Mouse (Mus musculus): Measurements from ENCODE around the gene Fsd1. TPM values are rescaled to one million over a fixed set of nuclear protein-coding genes. Genes with fewer than 3 reads are reported as not detected.

The Fsd1 gene
- total and polyA plus RNA-seq, 3 experiments = 0.21 TPM; not detected in 2

DNA sequence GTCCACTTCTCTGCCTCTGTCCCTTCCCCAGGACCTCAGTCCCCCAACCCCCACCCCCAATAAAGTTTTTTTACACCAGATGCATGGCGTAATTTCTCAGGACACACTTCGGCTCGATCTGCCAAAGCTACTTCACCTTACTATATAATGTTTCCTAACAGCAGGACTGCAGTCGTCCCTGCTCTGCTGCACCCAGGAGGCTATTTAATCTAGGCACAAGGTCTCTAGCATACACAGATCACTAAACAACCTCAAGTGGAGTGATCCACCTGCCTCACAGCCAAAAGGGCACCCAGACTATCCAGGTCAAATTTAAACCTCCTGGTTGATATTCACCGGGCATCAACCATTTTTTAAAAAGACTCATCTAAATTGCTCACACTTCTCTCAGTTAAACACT lies 40.6 kb upstream of the Fsd1 start:
- peaks cover 2% of the 10 kb centered on the region for H3K9me3 ChIP-seq (replicated peaks; ENCODE audit: low read length)
- peak overlapping the region; percentile 54 to 89 (median 68) for H3K4me3 ChIP-seq (replicated peaks in 1 of 3; ENCODE audit: low read depth in 2 of 3, low read length in 2 of 3, poor library complexity in 1 of 3)
- in situ Hi-C loops (cut with MboI; ENCODE audit: low pct_ligation_motif_present, low pct_unique_long_range_greater_than_20kb, low sequenced_read_pairs) (no loop called here), dilution Hi-C loops (cut with MboI; ENCODE audit: extremely low pct_ligation_motif_present, extremely low pct_unique_long_range_greater_than_20kb, low sequenced_read_pairs) (no loop called here)
- H3K36me3 ChIP-seq (replicated peaks in 1 of 2; ENCODE audit: control insufficient read depth in 1 of 2, insufficient read depth in 1 of 2, low read length in 1 of 2) = peaks cover 10 to 24% of the 10 kb centered on the region in 2 experiments
- TF ChIP-seq MAX (IDR thresholded peaks at IDR 0.05; ENCODE audit: low read length) (no peak), CTCF (conservative IDR thresholded peaks at IDR 0.05 in 1 of 2, IDR thresholded peaks at IDR 0.05 in 1 of 2; ENCODE audit: low read depth in 2 of 2, low read length in 2 of 2) (no peak), E2F4 (IDR thresholded peaks at IDR 0.05; ENCODE audit: insufficient replicate concordance, low read depth, low read length) (no peak), ELF1 (IDR thresholded peaks at IDR 0.05; ENCODE audit: low read depth, low read length) (no peak), SMC3 (IDR thresholded peaks at IDR 0.05; ENCODE audit: low read depth, low read length) (no peak), USF1 (IDR thresholded peaks at IDR 0.05; ENCODE audit: low read depth, low read length) (no peak), NRF1 (IDR thresholded peaks at IDR 0.05; ENCODE audit: low read depth, low read length) (no peak), MAFK (IDR thresholded peaks at IDR 0.05; ENCODE audit: insufficient replicate concordance, low read length) (no peak), RAD21 (IDR thresholded peaks at IDR 0.05; ENCODE audit: low read depth, low read length) (no peak), KAT2A (IDR thresholded peaks at IDR 0.05; ENCODE audit: insufficient replicate concordance, low read length) (no peak), TCF12 (IDR thresholded peaks at IDR 0.05; ENCODE audit: low read depth, low read length) (no peak), POLR2AphosphoS2 (IDR thresholded peaks at IDR 0.05; ENCODE audit: low read depth, low read length) (no peak), CHD1 (IDR thresholded peaks at IDR 0.05; ENCODE audit: low read depth, low read length) (no peak), IRF4 (IDR thresholded peaks at IDR 0.05; ENCODE audit: low read depth, low read length) (no peak), EP300 (IDR thresholded peaks at IDR 0.05; ENCODE audit: low read length) (no peak), MEF2A (IDR thresholded peaks at IDR 0.05; ENCODE audit: borderline replicate concordance, low read depth, low read length) (no peak), UBTF (IDR thresholded peaks at IDR 0.05; ENCODE audit: low read depth, low read length) (no peak), USF2 (conservative IDR thresholded peaks at IDR 0.05; ENCODE audit: low read depth, low read length) (no peak), TBP (conservative IDR thresholded peaks at IDR 0.05; ENCODE audit: low read depth, low read length) (no peak), ZC3H11A (IDR thresholded peaks at IDR 0.05; ENCODE audit: low read depth, low read length) (no peak)
- DNase-seq (ENCODE audit: extremely low read depth) = no peak
- peak overlapping the region; percentile 79 for H3K4me2 ChIP-seq (ENCODE audit: insufficient read depth, low read depth, poor library complexity, severe bottlenecking)
- peak overlapping the region; percentile 93 for H3K27ac ChIP-seq (ENCODE audit: insufficient read depth, low read depth)
- H3K4me1 ChIP-seq (ENCODE audit: control insufficient read depth in 1 of 2, insufficient read depth in 2 of 2) = peaks cover 26 to 50% of the 10 kb centered on the region in 2 experiments
- H3K27me3 ChIP-seq (replicated peaks) = no peaks in the 10 kb centered on the region
- H3K9ac ChIP-seq (ENCODE audit: insufficient read depth, low read depth) = peak overlapping the region; percentile 93
- H3K79me2 ChIP-seq (replicated peaks; ENCODE audit: control insufficient read depth, extremely low read depth, insufficient read depth, poor library complexity, severe bottlenecking) = peaks cover 5% of the 10 kb centered on the region; the same call in 1 of the 2 replicates

DNA sequence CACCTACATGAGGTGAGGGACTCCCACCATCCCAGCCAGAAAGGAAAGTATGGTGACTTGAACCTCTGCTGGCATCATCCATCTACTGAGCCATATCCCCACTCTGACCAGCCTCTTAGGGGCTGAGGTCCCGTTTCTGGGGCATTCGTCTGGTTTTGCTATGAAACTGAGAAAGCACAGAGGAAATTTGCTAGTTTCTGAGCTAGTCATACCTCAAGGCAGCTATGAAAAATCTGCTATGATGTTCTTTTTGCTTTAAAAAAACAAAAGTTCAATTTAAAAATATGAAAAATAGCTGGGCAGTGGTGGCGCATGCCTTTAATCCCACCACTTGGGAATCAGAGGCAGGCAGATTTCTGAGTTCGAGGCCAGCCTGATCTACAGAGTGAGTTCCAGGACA lies 37.7 kb upstream of the Fsd1 start:
- in situ Hi-C loops (cut with MboI; ENCODE audit: low pct_ligation_motif_present, low pct_unique_long_range_greater_than_20kb, low sequenced_read_pairs) = no loop called here
- H3K4me2 ChIP-seq (ENCODE audit: insufficient read depth, low read depth, poor library complexity, severe bottlenecking) = no peak overlapping the region
- no peaks in the 10 kb centered on the region for H3K27me3 ChIP-seq (replicated peaks)
- H3K9me3 ChIP-seq (replicated peaks; ENCODE audit: low read length) = no peaks in the 10 kb centered on the region
- peaks cover 30 to 53% of the 10 kb centered on the region in 2 experiments for H3K4me1 ChIP-seq (ENCODE audit: control insufficient read depth in 1 of 2, insufficient read depth in 2 of 2)
- DNase-seq (ENCODE audit: extremely low read depth) = no peak
- no peak overlapping the region for H3K9ac ChIP-seq (ENCODE audit: insufficient read depth, low read depth)
- dilution Hi-C loops (cut with MboI; ENCODE audit: extremely low pct_ligation_motif_present, extremely low pct_unique_long_range_greater_than_20kb, low sequenced_read_pairs) = no loop called here
- peak overlapping the region; percentile 69 for H3K27ac ChIP-seq (ENCODE audit: insufficient read depth, low read depth)
- H3K36me3 ChIP-seq (replicated peaks in 1 of 2; ENCODE audit: control insufficient read depth in 1 of 2, insufficient read depth in 1 of 2, low read length in 1 of 2) = peaks cover under 1% of the 10 kb centered on the region in 2 experiments
- peaks cover 11% of the 10 kb centered on the region for H3K79me2 ChIP-seq (replicated peaks; ENCODE audit: control insufficient read depth, extremely low read depth, insufficient read depth, poor library complexity, severe bottlenecking)
- H3K4me3 ChIP-seq (replicated peaks in 1 of 3; ENCODE audit: low read depth in 2 of 3, low read length in 2 of 3, poor library complexity in 1 of 3) = no peak overlapping the region
- TF ChIP-seq TCF12 (IDR thresholded peaks at IDR 0.05; ENCODE audit: low read depth, low read length) = 0 out of 2 replicates have a peak, but pooled peaks have one; percentile 51
- peak; percentile 71 for TF ChIP-seq BHLHE40 (IDR thresholded peaks at IDR 0.05; ENCODE audit: low read depth, low read length)
- TF ChIP-seq MEF2A (IDR thresholded peaks at IDR 0.05; ENCODE audit: borderline replicate concordance, low read depth, low read length) = peak; percentile 57; the same call in 1 of the 2 replicates
- TF ChIP-seq ELF1 (IDR thresholded peaks at IDR 0.05; ENCODE audit: low read depth, low read length) = peak; percentile 11; the same call in 1 of the 2 replicates
- peak; percentile 79 for TF ChIP-seq EP300 (IDR thresholded peaks at IDR 0.05; ENCODE audit: low read length)
- TF ChIP-seq POLR2A (IDR thresholded peaks at IDR 0.05; ENCODE audit: low read depth, low read length) = no peak
- no peak; the same call in 1 of the 2 replicates for TF ChIP-seq RAD21 (IDR thresholded peaks at IDR 0.05; ENCODE audit: low read depth, low read length)
- no peak for TF ChIP-seq USF1 (IDR thresholded peaks at IDR 0.05; ENCODE audit: low read depth, low read length)
- 0 out of 2 replicates have a peak, but pooled peaks have one; percentile 38 for TF ChIP-seq RCOR1 (conservative IDR thresholded peaks at IDR 0.05; ENCODE audit: low read depth, low read length)
- peak; percentile 54; the same call in 1 of the 2 replicates for TF ChIP-seq ZNF384 (IDR thresholded peaks at IDR 0.05; ENCODE audit: low read depth, low read length)
- peak; percentile 78; the same call in 1 of the 2 replicates for TF ChIP-seq IRF4 (IDR thresholded peaks at IDR 0.05; ENCODE audit: low read depth, low read length)
- TF ChIP-seq TBP (conservative IDR thresholded peaks at IDR 0.05; ENCODE audit: low read depth, low read length) = 0 out of 2 replicates have a peak, but pooled peaks have one; percentile 52
- TF ChIP-seq NELFE (IDR thresholded peaks at IDR 0.05; ENCODE audit: low read depth, low read length) = no peak

Data from CH12.LX (cell line).